ENCODE assay signal across 8 mouse cellular contexts in the genomic region with DNA sequence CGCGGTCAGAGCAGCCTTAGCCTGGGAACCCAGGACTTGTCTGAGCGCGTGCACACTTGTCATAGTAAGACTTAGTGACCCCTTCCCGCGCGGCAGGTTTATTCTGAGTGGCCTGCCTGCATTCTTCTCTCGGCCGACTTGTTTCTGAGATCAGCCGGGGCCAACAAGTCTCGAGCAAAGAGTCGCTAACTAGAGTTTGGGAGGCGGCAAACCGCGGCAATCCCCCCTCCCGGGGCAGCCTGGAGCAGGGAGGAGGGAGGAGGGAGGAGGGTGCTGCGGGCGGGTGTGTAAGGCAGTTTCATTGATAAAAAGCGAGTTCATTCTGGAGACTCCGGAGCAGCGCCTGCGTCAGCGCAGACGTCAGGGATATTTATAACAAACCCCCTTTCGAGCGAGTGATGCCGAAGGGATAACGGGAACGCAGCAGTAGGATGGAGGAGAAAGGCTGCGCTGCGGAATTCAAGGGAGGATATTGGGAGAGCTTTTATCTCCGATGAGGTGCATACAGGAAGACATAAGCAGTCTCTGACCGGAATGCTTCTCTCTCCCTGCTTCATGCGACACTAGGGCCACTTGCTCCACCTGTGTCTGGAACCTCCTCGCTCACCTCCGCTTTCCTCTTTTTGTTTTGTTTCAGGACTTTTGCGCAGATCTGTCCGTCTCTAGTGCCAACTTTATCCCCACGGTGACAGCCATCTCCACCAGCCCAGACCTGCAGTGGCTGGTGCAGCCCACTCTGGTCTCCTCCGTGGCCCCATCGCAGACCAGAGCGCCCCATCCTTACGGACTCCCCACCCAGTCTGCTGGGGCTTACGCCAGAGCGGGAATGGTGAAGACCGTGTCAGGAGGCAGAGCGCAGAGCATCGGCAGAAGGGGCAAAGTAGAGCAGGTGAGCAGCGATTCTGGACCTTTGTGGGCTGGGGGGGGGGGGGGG. TPM values are rescaled to one million over a fixed set of nuclear protein-coding genes. Genes with fewer than 3 reads are reported as not detected.
A peak's percentile ranks its signal among the peaks of the same experiment; 100 is the strongest.
DNase-seq lines count a peak whose midpoint lies in the region; ATAC-seq lines count a peak whose summit lies in the region.

No protein-coding gene starts in this region.

- H3K9ac ChIP-seq in intestine, embryonic 15.5 days, result peak overlapping the region; percentile 52
- H3K9ac ChIP-seq in limb, embryonic 12.5 days (replicated peaks), result peak overlapping the region; percentile 57
- peak overlapping the region; percentile 14; the same call in 1 of the 2 replicates for H3K9ac ChIP-seq in midbrain, embryonic 14.5 days (replicated peaks; ENCODE audit: low read length)
- peak overlapping the region; percentile 52 for H3K9ac ChIP-seq in stomach, embryonic 14.5 days (replicated peaks; ENCODE audit: low read depth, low read length)

- H3K4me1 ChIP-seq in intestine, embryonic 15.5 days (replicated peaks), result peaks cover 32% of the 10 kb centered on the region
- peaks cover 42% of the 10 kb centered on the region for H3K4me1 ChIP-seq in limb, embryonic 12.5 days (replicated peaks)
- peaks cover 29% of the 10 kb centered on the region for H3K4me1 ChIP-seq in midbrain, embryonic 14.5 days (ENCODE audit: control insufficient read depth, insufficient read depth, low read length)
- H3K4me1 ChIP-seq in stomach, embryonic 14.5 days (ENCODE audit: control insufficient read depth, insufficient read depth, low read length), result peaks cover 8% of the 10 kb centered on the region; the same call in 1 of the 2 replicates

- peak; percentile 30 for ATAC-seq in intestine, embryonic 15.5 days
- no peak; the same call in 1 of the 2 replicates for ATAC-seq in limb, embryonic 12.5 days (ENCODE audit: insufficient number of reproducible peaks, insufficient read depth, low FRiP score, low TSS enrichment, low read depth)
- peak; percentile 14; the same call in 1 of the 2 replicates for ATAC-seq in midbrain, embryonic 14.5 days (ENCODE audit: low FRiP score, low TSS enrichment)
- no peak; the same call in none of the 2 replicates for ATAC-seq in stomach, embryonic 14.5 days (ENCODE audit: insufficient number of reproducible peaks, insufficient read depth, low FRiP score, low read depth)

- peak overlapping the region; percentile 99 for H3K4me2 ChIP-seq in intestine, embryonic 15.5 days (replicated peaks)
- peak overlapping the region; percentile 100 for H3K4me2 ChIP-seq in limb, embryonic 12.5 days
- peak overlapping the region; percentile 98 for H3K4me2 ChIP-seq in midbrain, embryonic 14.5 days (ENCODE audit: low read length)
- peak overlapping the region; percentile 99 for H3K4me2 ChIP-seq in stomach, embryonic 14.5 days (replicated peaks; ENCODE audit: low read depth, low read length)

- WGBS in intestine, embryonic 15.5 days, result under 1% methylated on average over 49 of the region's 49 CpGs
- 1% methylated on average over 49 of the region's 49 CpGs for WGBS in limb, embryonic 12.5 days
- WGBS in midbrain, embryonic 14.5 days, result under 1% methylated on average over 49 of the region's 49 CpGs
- WGBS in stomach, embryonic 14.5 days, result under 1% methylated on average over 49 of the region's 49 CpGs

- H3K9me3 ChIP-seq in intestine, embryonic 15.5 days, result no peaks in the 10 kb centered on the region
- no peaks in the 10 kb centered on the region for H3K9me3 ChIP-seq in limb, embryonic 12.5 days
- no peaks in the 10 kb centered on the region for H3K9me3 ChIP-seq in midbrain, embryonic 14.5 days (ENCODE audit: control insufficient read depth, low read length)
- no peaks in the 10 kb centered on the region for H3K9me3 ChIP-seq in stomach, embryonic 14.5 days (ENCODE audit: control insufficient read depth, low read depth, low read length)

- H3K4me3 ChIP-seq in intestine, embryonic 15.5 days (replicated peaks), result peak overlapping the region; percentile 58
- peak overlapping the region; percentile 55 for H3K4me3 ChIP-seq in limb, embryonic 12.5 days (replicated peaks)
- H3K4me3 ChIP-seq in midbrain, embryonic 14.5 days (replicated peaks; ENCODE audit: low read depth, low read length), result peak overlapping the region; percentile 46
- peak overlapping the region; percentile 56 for H3K4me3 ChIP-seq in stomach, embryonic 14.5 days (ENCODE audit: low read depth, low read length)

- H3K36me3 ChIP-seq in intestine, embryonic 15.5 days, result no peaks in the 10 kb centered on the region
- H3K36me3 ChIP-seq in limb, embryonic 12.5 days, result no peaks in the 10 kb centered on the region
- no peaks in the 10 kb centered on the region for H3K36me3 ChIP-seq in midbrain, embryonic 14.5 days (ENCODE audit: control insufficient read depth, insufficient read depth, low read length)
- no peaks in the 10 kb centered on the region for H3K36me3 ChIP-seq in stomach, embryonic 14.5 days (ENCODE audit: control insufficient read depth, insufficient read depth, low read length)

- peak; percentile 65 for DNase-seq in layer of hippocampus, adult 11-12 months (ENCODE audit: low spot score)
- no peak for DNase-seq in layer of hippocampus, adult 9-10 months (ENCODE audit: low spot score)
- DNase-seq in cerebellum, postnatal 25 days, result peak; percentile 76 to 77
- peak; percentile 44 for DNase-seq in gastrocnemius, postnatal 14 days
- peak; percentile 82 for DNase-seq in midbrain, embryonic 14.5 days

- intact Hi-C loops in gastrocnemius, postnatal 14 days (cut with DNase I; ENCODE audit: low total_unique reads), result no loop called here

- H3K27me3 ChIP-seq in intestine, embryonic 15.5 days (replicated peaks), result peaks cover 9% of the 10 kb centered on the region
- peaks cover 41% of the 10 kb centered on the region for H3K27me3 ChIP-seq in limb, embryonic 12.5 days
- peaks cover 17% of the 10 kb centered on the region for H3K27me3 ChIP-seq in midbrain, embryonic 14.5 days (ENCODE audit: control insufficient read depth, insufficient read depth, low read length)
- H3K27me3 ChIP-seq in stomach, embryonic 14.5 days (ENCODE audit: control insufficient read depth, insufficient read depth, low read length), result peaks cover 3% of the 10 kb centered on the region; the same call in 1 of the 2 replicates

- peak overlapping the region; percentile 46 for H3K27ac ChIP-seq in intestine, embryonic 15.5 days
- peak overlapping the region; percentile 66; the same call in 1 of the 2 replicates for H3K27ac ChIP-seq in limb, embryonic 12.5 days
- no peak overlapping the region for H3K27ac ChIP-seq in midbrain, embryonic 14.5 days (replicated peaks; ENCODE audit: low read depth, low read length)
- H3K27ac ChIP-seq in stomach, embryonic 14.5 days (ENCODE audit: low read length), result peak overlapping the region; percentile 80

RNA-seq across cellular contexts. Expression of gene Fos, which starts 0.9 kb away (rescaled TPM):
- 1 to 10 TPM; 7.6 to 8.9 TPM for total RNA-seq in gastrocnemius, postnatal 14 days (2021)
- 4.9 and 5.3 TPM in 2 replicates for polyA plus RNA-seq in intestine, embryonic 15.5 days (2015; fragmentation: Nextera tagmentation; extraction: Ambion mirVana)
- 2.0 and 2.7 TPM in 2 replicates for polyA plus RNA-seq in limb, embryonic 12.5 days (2016; fragmentation: Nextera tagmentation; extraction: Ambion mirVana)
- 1.1 and 1.2 TPM in 2 replicates for polyA plus RNA-seq in midbrain, embryonic 14.5 days (2014; fragmentation: Nextera tagmentation; extraction: Ambion mirVana)
- 8.6 and 9.1 TPM in 2 replicates for polyA plus RNA-seq in stomach, embryonic 14.5 days (2014; fragmentation: Nextera tagmentation; extraction: Ambion mirVana)

Comparison
In these comparisons a context has a peak if more than half of its experiments do, and no peak if none do; other contexts are left out.
1. ATAC-seq: peak in intestine, embryonic 15.5 days (single experiment) and midbrain, embryonic 14.5 days (single experiment); none in limb, embryonic 12.5 days (single experiment) and stomach, embryonic 14.5 days (single experiment).
2. Peak in every context shown above with its lines, with median percentiles within 50 percentile points of each other: H3K4me2 ChIP-seq, H3K4me3 ChIP-seq and H3K9ac ChIP-seq.